Mouse (Mus musculus) CH12.LX (cell line): ENCODE data around the gene Aatk. TPM values are rescaled to one million over a fixed set of nuclear protein-coding genes. Genes with fewer than 3 reads are reported as not detected.

Experiments used
- DNase-seq: peaks from one replicate; pipeline ENCODE4 v3.0.0-alpha.2; 2013; ENCODE audit errors: extremely low read depth
- H3K27ac ChIP-seq: 2 replicates; pipeline ENCODE4 v1.5.1; 2012; ENCODE audit warnings: low read depth, mild to moderate bottlenecking, control low read depth, moderate library complexity; ENCODE audit not compliant: insufficient read depth
- H3K27me3 ChIP-seq: replicated peaks from 2 replicates; pipeline ENCODE3; 2012; ENCODE audit warnings: inconsistent platforms
- H3K36me3 ChIP-seq, 2 experiments: replicated peaks in 1 of 2; 2 replicates each; pipeline versions ENCODE3 to v1.6.1; 2012; ENCODE audit warnings: inconsistent platforms in 1 of 2, low read length in 1 of 2, mild to moderate bottlenecking in 1 of 2, mixed read lengths in 1 of 2, moderate library complexity in 1 of 2; ENCODE audit not compliant: control insufficient read depth in 1 of 2, insufficient read depth in 1 of 2
- H3K4me1 ChIP-seq, 2 experiments: 2 replicates each; pipeline ENCODE4 v1.6.1; 2012; ENCODE audit warnings: inconsistent platforms in 1 of 2, moderate library complexity in 1 of 2; ENCODE audit not compliant: insufficient read depth in 2 of 2, control insufficient read depth in 1 of 2
- H3K4me2 ChIP-seq: 2 replicates; pipeline ENCODE4 v1.6.1; 2012; ENCODE audit warnings: low read depth, mild to moderate bottlenecking, control low read depth; ENCODE audit not compliant: poor library complexity, insufficient read depth, severe bottlenecking
- H3K4me3 ChIP-seq, 3 experiments: fragments of 150-350 bp in 1 of 3; sonication (generic) in 1 of 3; replicated peaks in 1 of 3; 2 replicates each; pipeline versions ENCODE3 to v1.5.1; 2011 to 2012; ENCODE audit warnings: low read depth in 2 of 3, low read length in 2 of 3, mild to moderate bottlenecking in 2 of 3, moderate library complexity in 2 of 3, control low read depth in 1 of 3, improper control_type of control experiment in 1 of 3, inconsistent platforms in 1 of 3, mixed read lengths in 1 of 3; ENCODE audit not compliant: poor library complexity in 1 of 3
- H3K79me2 ChIP-seq: replicated peaks from 2 replicates; pipeline ENCODE4 v1.6.1; 2012; ENCODE audit warnings: mild to moderate bottlenecking, moderate library complexity; ENCODE audit not compliant: control insufficient read depth, poor library complexity, insufficient read depth, severe bottlenecking; ENCODE audit errors: extremely low read depth
- H3K9ac ChIP-seq: 2 replicates; pipeline ENCODE4 v1.6.1; 2012; ENCODE audit warnings: low read depth, mild to moderate bottlenecking, control low read depth, moderate library complexity; ENCODE audit not compliant: insufficient read depth
- H3K9me3 ChIP-seq: replicated peaks from 2 replicates; pipeline ENCODE3; 2012; ENCODE audit warnings: low read length, inconsistent platforms, mixed read lengths
- CHD1 ChIP-seq: IDR thresholded peaks from 2 replicates; pipeline ENCODE4 v1.6.1; 2012; ENCODE audit warnings: low read depth, low read length, improper control_type of control experiment, inconsistent platforms
- CHD2 ChIP-seq: IDR thresholded peaks from 2 replicates; pipeline ENCODE4 v1.6.1; 2011; ENCODE audit warnings: low read length, improper control_type of control experiment
- CTCF ChIP-seq, 2 experiments: IDR thresholded peaks in 1 of 2; conservative IDR thresholded peaks in 1 of 2; 2 replicates each; pipeline ENCODE4 v1.5.1; 2011 to 2012; ENCODE audit warnings: low read depth in 2 of 2, low read length in 2 of 2, improper control_type of control experiment in 1 of 2, inconsistent platforms in 1 of 2, mild to moderate bottlenecking in 1 of 2, moderate library complexity in 1 of 2
- ELF1 ChIP-seq: IDR thresholded peaks from 2 replicates; pipeline ENCODE4 v1.6.1; 2014; ENCODE audit warnings: low read depth, mild to moderate bottlenecking, inconsistent platforms, low read length, improper control_type of control experiment
- EP300 ChIP-seq: IDR thresholded peaks from 2 replicates; pipeline ENCODE4 v1.6.1; 2011; ENCODE audit warnings: low read length, improper control_type of control experiment
- ETS1 ChIP-seq: conservative IDR thresholded peaks from 2 replicates; pipeline ENCODE4 v1.6.1; 2012; ENCODE audit warnings: low read depth, mild to moderate bottlenecking, inconsistent platforms, low read length, improper control_type of control experiment, moderate library complexity
- GABPA ChIP-seq: IDR thresholded peaks from 2 replicates; pipeline ENCODE4 v1.6.1; 2012; ENCODE audit warnings: low read depth, low read length, improper control_type of control experiment, inconsistent platforms; ENCODE audit not compliant: insufficient replicate concordance
- JUN ChIP-seq: IDR thresholded peaks from 2 replicates; pipeline ENCODE4 v1.6.1; 2011; ENCODE audit warnings: low read depth, mild to moderate bottlenecking, low read length, improper control_type of control experiment, moderate library complexity; ENCODE audit not compliant: insufficient read depth
- JUND ChIP-seq: conservative IDR thresholded peaks from 2 replicates; pipeline ENCODE4 v1.6.1; 2011; ENCODE audit warnings: low read depth, low read length, improper control_type of control experiment
- KAT2A ChIP-seq: IDR thresholded peaks from 2 replicates; pipeline ENCODE4 v1.6.1; 2012; ENCODE audit warnings: low read length, improper control_type of control experiment, inconsistent platforms; ENCODE audit not compliant: insufficient replicate concordance
- MAFK ChIP-seq: IDR thresholded peaks from 2 replicates; pipeline ENCODE4 v1.6.1; 2011; ENCODE audit warnings: low read length, improper control_type of control experiment; ENCODE audit not compliant: insufficient replicate concordance
- MAZ ChIP-seq: IDR thresholded peaks from 2 replicates; pipeline ENCODE4 v1.6.1; 2012; ENCODE audit warnings: low read depth, mild to moderate bottlenecking, inconsistent platforms, low read length, improper control_type of control experiment, moderate library complexity
- MYC ChIP-seq: IDR thresholded peaks from 2 replicates; pipeline ENCODE4 v1.6.1; 2011; ENCODE audit warnings: low read depth, mild to moderate bottlenecking, improper control_type of control experiment, low read length
- NELFE ChIP-seq: IDR thresholded peaks from 2 replicates; pipeline ENCODE4 v1.6.1; 2011; ENCODE audit warnings: low read depth, low read length, improper control_type of control experiment
- NRF1 ChIP-seq: IDR thresholded peaks from 2 replicates; pipeline ENCODE4 v1.6.1; 2014; ENCODE audit warnings: low read depth, mild to moderate bottlenecking, inconsistent platforms, low read length, improper control_type of control experiment, moderate library complexity
- PAX5 ChIP-seq: IDR thresholded peaks from 2 replicates; pipeline ENCODE4 v1.6.1; 2012; ENCODE audit warnings: low read length, inconsistent platforms, mixed read lengths
- POLR2A ChIP-seq: IDR thresholded peaks from 2 replicates; pipeline ENCODE4 v1.6.1; 2011; ENCODE audit warnings: low read depth, mild to moderate bottlenecking, improper control_type of control experiment, low read length
- SIN3A ChIP-seq: IDR thresholded peaks from 2 replicates; pipeline ENCODE4 v1.6.1; 2012; ENCODE audit warnings: low read length, improper control_type of control experiment, inconsistent platforms
- SMC3 ChIP-seq: IDR thresholded peaks from 2 replicates; pipeline ENCODE4 v1.6.1; 2011; ENCODE audit warnings: low read depth, low read length, improper control_type of control experiment
- TBP ChIP-seq: conservative IDR thresholded peaks from 2 replicates; pipeline ENCODE4 v1.6.1; 2011; ENCODE audit warnings: low read depth, low read length, improper control_type of control experiment
- TCF12 ChIP-seq: IDR thresholded peaks from 2 replicates; pipeline ENCODE4 v1.6.1; 2014; ENCODE audit warnings: low read depth, mild to moderate bottlenecking, inconsistent platforms, low read length, improper control_type of control experiment
- UBTF ChIP-seq: IDR thresholded peaks from 2 replicates; pipeline ENCODE4 v1.6.1; 2012; ENCODE audit warnings: low read depth, mild to moderate bottlenecking, inconsistent platforms, low read length, improper control_type of control experiment, moderate library complexity
- USF1 ChIP-seq: IDR thresholded peaks from 2 replicates; pipeline ENCODE4 v1.6.1; 2014; ENCODE audit warnings: low read depth, mild to moderate bottlenecking, inconsistent platforms, low read length, improper control_type of control experiment
- ZC3H11A ChIP-seq: IDR thresholded peaks from 2 replicates; pipeline ENCODE4 v1.6.1; 2012; ENCODE audit warnings: low read depth, mild to moderate bottlenecking, inconsistent platforms, low read length, improper control_type of control experiment
- dilution Hi-C: fragments of 300-500 bp; cut with MboI; formaldehyde crosslinking; loops from 2 replicates; pipeline ENCODE4 v1.14.3; 2020; ENCODE audit warnings: low sequenced_read_pairs; ENCODE audit not compliant: extremely low pct_unique_long_range_greater_than_20kb, extremely low pct_ligation_motif_present
- in situ Hi-C: fragments of 300-500 bp; cut with MboI; formaldehyde crosslinking; loops from 3 replicates; pipeline ENCODE4 v1.14.3; 2019; ENCODE audit warnings: low sequenced_read_pairs, low pct_ligation_motif_present, low pct_unique_long_range_greater_than_20kb, mixed read lengths
- polyA plus RNA-seq: library from polyadenylated mRNA; unstranded; fragments of >175 nt; gene quantifications from 2 replicates; pipeline ENCODE4 v1.2.1, GENCODE M21; 2012; ENCODE audit warnings: low read depth; ENCODE audit not compliant: insufficient read length
- total RNA-seq, 2 experiments: library from RNA; depleted of rRNA; stranded (reverse); fragments of 300-350 nt in 1 of 2; fragments of >200 nt in 1 of 2; gene quantifications; 2 replicates each; pipeline ENCODE4 v1.2.3; 2012 to 2014

Aatk gene
- total and polyA plus RNA-seq, 3 experiments = 0.08 to 0.21 (median 0.19) TPM

GRCm38 (mm10) chr11:119990658-119991337, 56.2 kb downstream of the Aatk start:
- Histone ChIP-seq H3K27ac (no peak overlapping the region), H3K79me2 (no peaks in the 10 kb centered on the region), H3K4me1 (peaks cover 4 to 19% of the 10 kb centered on the region in 2 experiments; a peak in 2 of 4 replicates), H3K9me3 (no peaks in the 10 kb centered on the region), H3K36me3 (peaks cover 0 to 16% of the 10 kb centered on the region in 2 experiments), H3K4me3 (no peak overlapping the region), H3K4me2 (no peak overlapping the region), H3K27me3 (no peaks in the 10 kb centered on the region), H3K9ac (no peak overlapping the region)
- dilution Hi-C loops = no loop called here
- DNase-seq = no peak
- TF ChIP-seq EP300 = no peak
- TF ChIP-seq POLR2A = no peak
- TF ChIP-seq ELF1 = no peak
- in situ Hi-C loops = no loop called here

GRCm38 (mm10) chr11:119989115-119989564, 57.8 kb downstream of the Aatk start:
- Histone ChIP-seq H3K9ac (no peak overlapping the region), H3K79me2 (no peaks in the 10 kb centered on the region), H3K4me1 (peaks cover 4 to 19% of the 10 kb centered on the region in 2 experiments; a peak in 2 of 4 replicates), H3K4me3 (no peak overlapping the region), H3K27ac (no peak overlapping the region), H3K4me2 (no peak overlapping the region), H3K36me3 (peaks cover 0 to 10% of the 10 kb centered on the region in 2 experiments), H3K27me3 (no peaks in the 10 kb centered on the region), H3K9me3 (no peaks in the 10 kb centered on the region)
- dilution Hi-C loops = no loop called here
- in situ Hi-C loops = loop anchor here (5.0 to 10.0 kb wide), 2 partner anchors 42 to 494 kb away; partner anchors contain the start of gene Endov
- no peak for DNase-seq
- TF ChIP-seq USF1 = no peak
- no peak for TF ChIP-seq KAT2A
- no peak for TF ChIP-seq JUND
- TF ChIP-seq MYC = no peak
- TF ChIP-seq TBP = no peak
- TF ChIP-seq EP300 = no peak
- TF ChIP-seq TCF12 = no peak
- no peak for TF ChIP-seq SIN3A
- TF ChIP-seq CHD2 = no peak
- no peak for TF ChIP-seq CHD1
- TF ChIP-seq MAZ = no peak
- TF ChIP-seq SMC3 = no peak

- dilution Hi-C loops (no loop called here), in situ Hi-C loops (loop anchor here (5.0 to 10.0 kb wide), 2 partner anchors 41 to 494 kb away; partner anchors contain the start of gene Endov)
- no peak for DNase-seq
- Histone ChIP-seq H3K9me3 (no peaks in the 10 kb centered on the region), H3K27ac (no peak overlapping the region), H3K36me3 (peaks cover 0 to 11% of the 10 kb centered on the region in 2 experiments), H3K9ac (no peak overlapping the region), H3K79me2 (no peaks in the 10 kb centered on the region), H3K4me2 (no peak overlapping the region), H3K4me3 (no peak overlapping the region), H3K4me1 (peaks cover 4 to 19% of the 10 kb centered on the region in 2 experiments; a peak in 2 of 4 replicates), H3K27me3 (no peaks in the 10 kb centered on the region)
- TF ChIP-seq NRF1 = no peak
- no peak for TF ChIP-seq NELFE
- TF ChIP-seq JUN = no peak
- TF ChIP-seq SMC3 = no peak
- no peak for TF ChIP-seq ELF1
- no peak for TF ChIP-seq MAFK
- no peak for TF ChIP-seq PAX5
- no peak for TF ChIP-seq ZC3H11A
- no peak for TF ChIP-seq ETS1
- TF ChIP-seq GABPA = no peak
- TF ChIP-seq UBTF = no peak
- no peak for TF ChIP-seq CTCF (conservative IDR thresholded peaks at IDR 0.05 in 1 of 2, IDR thresholded peaks at IDR 0.05 in 1 of 2; ENCODE audit: low read depth in 2 of 2, low read length in 2 of 2)
Observed at GRCm38 (mm10) chr11:119988391-119988790, 58.6 kb downstream of the Aatk start.
